Mouse (Mus musculus) adrenal gland, postnatal 10 days (tissue): ENCODE measurements around the gene Heg1. TPM values are rescaled to one million over a fixed set of nuclear protein-coding genes. Genes with fewer than 3 reads are reported as not detected.

ENCODE experiments used
- DNase-seq: peaks from one replicate; pipeline ENCODE4 v3.0.0; 2021; ENCODE audit warnings: mixed read lengths
- total RNA-seq, 2 experiments: library from RNA; stranded (reverse); gene quantifications; 2 replicates each; pipeline ENCODE4 v1.2.3; 2021

The Heg1 gene
- total RNA-seq, 2 experiments from 2014 or later = 83.8 to 95.3 TPM

GRCm38 (mm10) chr16:33676347-33677312 is 7.5 kb upstream of the Heg1 start:
- peak; percentile 74 for DNase-seq

DNA sequence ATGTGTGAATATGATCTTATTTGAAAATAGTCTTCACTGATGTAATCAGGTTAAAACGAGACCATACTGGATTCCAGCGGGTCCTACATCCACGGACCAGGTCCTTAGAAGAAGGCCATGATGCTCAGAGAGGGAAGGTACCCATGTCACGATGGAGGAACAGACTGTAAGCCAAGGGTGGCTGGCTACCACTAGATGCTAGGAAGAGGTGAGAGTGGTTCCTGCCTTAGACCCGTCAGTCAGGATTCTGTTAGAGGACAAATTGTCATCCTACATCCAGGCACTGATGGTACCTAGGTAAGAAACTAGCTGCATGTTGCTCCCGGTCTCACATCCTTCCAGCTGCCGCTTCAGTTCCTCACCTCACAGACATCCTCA is 6.9 kb upstream of the Heg1 start:
- no peak for DNase-seq

DNA sequence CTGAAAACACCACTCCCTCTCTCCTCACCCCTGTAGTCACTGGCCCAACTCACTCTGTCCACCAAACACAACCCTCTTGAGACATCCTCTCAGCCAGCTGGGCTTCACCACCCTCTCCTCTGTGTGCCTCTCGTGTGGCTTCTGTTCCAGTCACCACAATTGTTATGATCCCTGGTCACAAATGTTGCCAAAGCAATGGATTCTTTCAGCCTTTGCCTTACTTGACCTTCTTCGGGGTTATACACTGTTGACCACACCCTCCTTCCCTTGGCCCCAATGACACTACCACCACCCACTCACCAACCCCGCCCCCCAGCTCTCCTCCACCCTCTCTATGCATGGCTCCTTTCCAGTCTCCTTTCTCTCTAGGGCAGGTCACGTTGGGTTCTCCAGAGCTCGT is 6.3 kb upstream of the Heg1 start:
- DNase-seq = peak; percentile 75

- DNase-seq = no peak
These were observed 3.9 kb upstream of the Heg1 start for GRCm38 (mm10) chr16:33680271-33680670.

- no peak for DNase-seq
These were observed 3.4 kb upstream of the Heg1 start for GRCm38 (mm10) chr16:33680816-33681215.

DNA sequence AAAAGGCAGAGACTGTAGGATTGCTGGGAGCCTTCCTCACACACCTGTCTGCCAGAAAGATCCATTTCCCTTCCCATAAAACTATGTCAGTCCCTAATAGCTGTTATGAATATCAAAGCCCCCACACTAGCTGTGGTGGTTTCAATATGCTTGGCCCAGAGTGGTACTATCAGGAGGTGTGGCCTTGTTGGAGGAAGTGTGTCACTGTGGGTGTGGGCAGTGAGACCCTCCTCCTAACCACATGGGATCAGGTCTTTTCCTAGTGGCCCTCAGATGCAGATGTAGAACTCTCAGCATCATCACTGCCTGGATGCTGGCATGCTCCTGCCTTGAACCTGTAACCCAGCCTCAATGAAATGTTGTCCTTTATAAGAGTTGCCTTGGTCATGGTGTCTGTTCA is 2.5 kb upstream of the Heg1 start:
- no peak for DNase-seq

GRCm38 (mm10) chr16:33682651-33683050 is 1.5 kb upstream of the Heg1 start:
- no peak for DNase-seq

DNA sequence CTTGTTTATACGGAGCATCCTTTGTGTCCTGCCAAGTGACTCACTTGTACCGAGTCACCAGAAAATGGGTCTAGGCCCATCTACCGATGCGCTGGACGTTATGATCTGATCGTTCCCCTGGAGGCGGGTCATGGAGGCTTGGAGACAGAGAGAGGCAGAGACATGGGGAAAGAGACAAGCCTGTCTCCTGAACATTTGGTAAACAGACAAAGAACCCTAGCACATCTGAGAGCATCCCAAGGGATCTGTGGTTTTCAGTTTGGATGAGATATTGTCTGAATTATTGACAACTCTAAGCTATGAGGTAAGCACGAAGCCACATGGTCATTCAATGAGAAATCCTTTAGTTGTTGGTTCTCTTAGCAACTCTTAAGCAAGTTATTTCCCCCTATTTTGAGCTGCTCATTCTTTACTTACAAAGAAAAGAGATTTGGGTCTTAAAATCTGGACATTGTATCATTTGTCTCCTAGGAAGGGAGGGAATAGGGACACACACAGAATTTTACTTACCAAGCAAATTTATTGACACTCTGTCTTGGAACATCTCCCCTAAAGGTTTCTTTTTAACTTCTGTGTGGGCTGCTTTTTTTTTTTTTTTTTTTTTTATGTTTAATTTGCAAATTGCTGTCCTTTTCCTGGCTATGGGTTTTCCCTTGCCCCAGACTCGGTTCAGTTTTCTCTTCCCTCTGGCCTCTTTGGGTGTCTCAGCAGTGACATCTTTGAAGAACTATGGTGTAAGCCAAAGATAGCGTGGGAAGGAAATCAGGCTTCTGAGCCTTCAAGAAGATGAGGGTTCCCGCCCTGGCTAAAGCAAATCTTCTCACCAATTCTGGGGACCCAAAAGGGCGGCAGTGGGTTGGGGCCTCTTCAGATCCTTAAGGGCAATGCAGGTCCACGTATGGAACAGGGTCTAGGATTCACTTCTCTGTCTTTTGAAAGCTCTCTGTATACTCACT is 686 bp upstream of the Heg1 start:
- no peak for DNase-seq

DNA sequence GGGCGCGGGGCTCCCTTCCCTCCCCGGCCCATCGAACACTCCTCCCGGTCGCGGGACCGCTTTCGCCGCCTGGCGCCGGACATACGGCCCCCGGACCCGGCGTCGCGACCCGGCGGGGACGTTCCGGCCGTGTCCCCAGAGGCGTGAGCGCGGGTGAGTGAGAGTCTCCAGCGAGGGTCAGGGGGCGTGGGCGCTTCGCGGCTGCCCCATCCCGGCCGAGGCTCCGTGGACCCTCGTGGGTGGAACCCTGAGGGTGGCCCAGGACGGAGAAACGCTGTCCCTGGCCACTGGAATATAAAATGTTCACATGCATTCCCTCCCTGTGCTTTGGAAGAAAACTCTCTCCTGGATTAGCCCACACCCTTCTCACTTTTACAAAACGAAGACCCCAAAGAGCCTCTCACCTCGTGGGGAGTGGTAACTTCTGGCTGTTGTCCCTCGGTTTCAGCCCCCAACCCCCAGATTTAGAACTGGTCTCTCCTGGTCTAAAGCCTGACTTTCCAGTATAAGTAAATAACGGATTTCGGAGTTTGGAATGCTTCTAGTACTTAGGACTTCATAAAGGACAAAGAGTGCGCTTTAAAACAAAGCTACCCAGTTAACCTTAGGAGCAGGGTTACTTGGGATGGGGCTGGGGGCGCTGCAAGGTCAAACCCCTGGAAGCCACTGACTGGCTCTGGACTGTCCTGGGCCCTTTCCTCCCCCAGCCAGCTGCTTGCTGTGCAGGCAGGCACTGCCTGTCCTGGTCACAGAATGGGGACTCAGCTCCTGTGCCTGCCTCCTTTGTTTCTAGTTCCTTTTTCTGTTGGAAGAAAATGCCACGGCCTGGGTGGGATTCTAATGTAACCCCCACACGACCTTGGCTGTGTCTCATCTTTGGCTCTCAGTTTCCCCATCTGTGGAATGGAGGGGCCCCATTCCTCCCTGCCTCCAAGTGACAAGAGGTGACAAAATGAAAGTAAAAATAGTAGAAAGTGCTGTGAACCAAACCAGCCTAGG is 832 bp downstream of the Heg1 start:
- DNase-seq = peak; percentile 53

- DNase-seq = no peak
These were observed 1.9 kb downstream of the Heg1 start for GRCm38 (mm10) chr16:33686056-33686455.

GRCm38 (mm10) chr16:33687724-33688123 is 3.6 kb downstream of the Heg1 start:
- DNase-seq = no peak

DNA sequence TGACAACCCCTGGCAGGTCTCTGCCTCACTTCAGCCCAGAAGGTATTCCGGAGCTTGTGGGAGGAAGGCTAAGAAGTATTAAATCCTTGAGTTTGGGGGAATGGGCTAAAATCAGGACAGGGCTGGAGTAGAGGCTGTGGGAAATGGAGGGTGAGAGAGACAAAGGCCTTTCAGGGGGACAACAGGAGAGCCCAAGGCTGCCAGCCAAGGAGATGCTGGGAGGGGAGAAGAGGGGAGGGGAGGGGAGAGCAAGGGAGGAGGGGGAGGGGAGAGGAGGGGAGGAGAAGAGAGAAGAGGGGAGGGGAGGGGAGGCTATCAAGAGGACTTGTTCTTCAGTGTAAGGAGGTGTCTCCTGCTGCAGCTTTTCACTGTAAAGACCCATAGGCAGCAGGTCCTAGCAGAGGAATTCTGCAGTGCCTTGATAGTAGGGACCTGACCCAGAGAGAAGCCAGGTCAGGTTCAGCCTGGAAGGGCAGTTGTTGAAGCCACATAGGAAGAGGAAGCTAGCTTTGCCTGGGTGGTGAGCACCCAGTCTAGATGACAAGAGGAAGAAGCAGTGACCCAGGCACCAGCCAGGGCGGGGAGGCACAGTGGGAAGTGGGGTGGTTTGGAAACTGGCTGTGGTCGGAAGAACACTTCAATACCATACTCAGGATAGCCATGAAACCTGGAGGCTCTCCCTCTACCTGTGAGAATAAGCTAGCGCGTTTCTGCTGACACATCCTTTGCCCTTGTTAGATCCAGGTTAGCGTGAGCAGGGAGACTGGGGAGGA is 7.0 kb downstream of the Heg1 start:
- DNase-seq = no peak

DNA sequence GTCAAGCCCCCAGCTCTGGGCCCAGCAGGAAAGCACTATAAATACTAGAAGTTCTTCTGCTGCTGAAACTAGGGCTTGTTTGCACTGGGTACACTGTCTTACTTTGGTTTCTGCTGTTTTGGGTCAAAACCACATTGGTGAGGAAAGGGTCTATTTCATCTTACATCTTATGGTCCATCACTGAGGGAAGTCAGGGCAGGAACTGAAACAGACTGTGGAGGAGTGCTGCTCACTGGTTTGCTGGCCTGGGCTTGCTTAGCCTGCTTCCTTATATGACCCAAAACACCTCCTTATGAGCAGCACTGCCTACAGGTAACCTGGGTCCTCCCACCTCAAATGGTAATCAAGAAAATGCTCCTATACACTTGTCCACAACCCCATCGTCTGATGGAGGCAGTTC is 9.4 kb downstream of the Heg1 start:
- no peak for DNase-seq

DNA sequence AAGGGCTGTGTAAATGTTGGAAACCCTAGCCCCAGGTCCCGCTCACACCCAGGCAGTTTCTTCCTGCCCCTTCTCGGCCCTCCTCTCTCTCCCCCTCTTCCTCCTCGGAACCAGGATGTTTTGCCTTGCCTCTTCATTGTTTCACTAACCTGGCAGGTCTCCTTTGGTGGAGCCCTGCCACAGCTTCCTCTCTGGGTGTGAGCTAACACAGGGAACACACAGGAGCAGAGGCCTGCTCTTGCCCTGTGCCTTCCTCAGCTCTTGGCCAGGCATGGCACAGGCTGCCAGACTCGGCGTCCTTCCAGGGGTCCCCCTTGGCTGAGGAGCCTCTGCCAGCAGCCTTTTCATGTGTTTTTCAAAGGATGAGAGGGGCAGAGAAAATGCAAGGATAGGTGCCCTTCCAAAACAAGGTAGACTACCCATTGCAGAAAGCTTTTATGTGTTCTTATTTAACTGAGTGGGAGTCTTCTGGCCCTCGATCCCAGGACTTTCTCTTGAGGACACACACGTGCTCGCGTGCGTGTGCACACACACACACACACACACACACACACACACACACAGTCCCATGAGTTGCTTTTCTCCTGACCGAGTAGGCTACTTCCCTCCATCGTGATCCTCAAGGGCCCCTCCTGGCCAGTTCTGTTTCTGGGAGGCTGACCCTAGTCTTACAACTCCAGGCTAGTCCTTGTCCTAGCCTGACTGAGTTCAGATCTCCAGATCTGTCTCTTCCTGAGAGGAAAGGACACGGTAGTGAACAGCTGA is 12.8 kb downstream of the Heg1 start:
- peak; percentile 79 for DNase-seq

DNA sequence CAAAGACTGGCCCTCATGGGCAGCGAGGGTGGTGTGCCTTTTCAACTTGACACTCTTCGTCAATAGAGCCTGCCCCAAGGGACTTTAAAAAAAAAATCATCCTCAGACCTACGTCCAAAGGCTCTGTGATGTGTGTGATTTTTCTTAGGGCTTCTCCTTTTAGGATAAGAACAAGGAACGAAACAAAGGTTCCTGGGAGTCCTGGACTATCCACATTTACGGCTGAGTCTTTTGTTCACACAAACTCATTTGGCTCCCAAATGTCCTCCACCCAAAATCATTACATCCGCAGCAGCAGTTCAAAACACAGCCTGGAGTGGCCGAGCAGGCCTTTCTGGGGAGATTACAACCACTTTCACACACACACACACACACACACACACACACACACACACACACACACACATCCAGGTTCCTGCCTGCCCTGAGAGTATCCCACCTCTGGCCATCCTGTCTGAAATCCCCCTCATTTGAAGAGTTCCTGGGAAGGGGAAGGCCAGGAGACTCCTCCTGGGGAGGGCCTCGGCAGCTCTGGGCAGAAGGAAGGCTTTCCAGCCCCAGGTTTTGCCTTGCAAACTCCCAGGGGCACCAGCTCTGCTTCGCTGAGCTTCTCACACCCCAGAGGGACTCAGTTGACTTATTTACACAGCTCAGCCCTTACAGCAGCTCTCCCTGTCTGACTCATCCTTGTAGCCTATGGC is 13.6 kb downstream of the Heg1 start:
- DNase-seq = peak; percentile 47

DNA sequence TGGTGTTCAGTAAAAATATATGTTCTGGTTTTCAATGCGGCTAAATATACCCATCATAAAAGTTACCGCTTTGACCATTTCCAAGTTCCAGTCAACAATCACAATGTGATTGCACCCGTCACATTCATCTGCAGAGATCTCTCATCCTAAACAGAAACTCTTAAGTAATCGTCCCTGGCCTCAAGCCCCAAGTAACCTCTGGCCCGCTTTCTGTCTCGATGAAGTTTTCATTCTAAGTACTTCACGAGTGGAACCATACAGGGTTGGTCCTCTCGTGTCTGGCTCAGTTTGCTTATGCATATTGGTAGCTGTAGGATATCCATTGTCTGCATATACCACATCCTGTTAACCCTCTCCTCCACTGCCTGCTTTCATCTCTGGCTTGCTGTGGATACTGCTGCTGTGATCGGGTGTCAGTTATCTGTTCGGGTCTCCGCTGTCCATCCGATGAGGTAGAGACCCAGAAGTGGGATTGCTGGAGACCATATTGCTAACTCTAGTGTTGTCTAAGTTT is 14.2 kb downstream of the Heg1 start:
- no peak for DNase-seq

DNA sequence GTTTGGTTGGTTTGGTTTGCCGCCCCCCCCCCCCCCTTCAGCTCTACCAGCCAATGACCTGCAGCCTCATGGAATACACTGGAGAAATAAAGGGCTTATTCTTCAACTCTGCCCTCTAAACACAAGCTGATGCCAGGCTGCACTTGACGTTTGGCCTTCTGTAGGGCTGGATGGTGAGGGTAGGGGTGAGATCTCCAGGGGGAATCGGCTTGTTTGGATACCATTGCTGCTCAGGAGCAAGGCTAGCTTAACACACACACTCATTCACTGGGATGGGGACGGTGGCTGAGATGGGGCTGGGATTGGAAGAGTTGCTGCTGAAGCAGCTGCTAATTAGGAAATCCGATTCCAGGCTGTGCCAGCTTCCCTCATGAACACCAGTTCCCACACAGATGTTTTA is 16.4 kb downstream of the Heg1 start:
- no peak for DNase-seq

- DNase-seq = no peak
These were observed 17.7 kb downstream of the Heg1 start for GRCm38 (mm10) chr16:33701872-33702271.

DNA sequence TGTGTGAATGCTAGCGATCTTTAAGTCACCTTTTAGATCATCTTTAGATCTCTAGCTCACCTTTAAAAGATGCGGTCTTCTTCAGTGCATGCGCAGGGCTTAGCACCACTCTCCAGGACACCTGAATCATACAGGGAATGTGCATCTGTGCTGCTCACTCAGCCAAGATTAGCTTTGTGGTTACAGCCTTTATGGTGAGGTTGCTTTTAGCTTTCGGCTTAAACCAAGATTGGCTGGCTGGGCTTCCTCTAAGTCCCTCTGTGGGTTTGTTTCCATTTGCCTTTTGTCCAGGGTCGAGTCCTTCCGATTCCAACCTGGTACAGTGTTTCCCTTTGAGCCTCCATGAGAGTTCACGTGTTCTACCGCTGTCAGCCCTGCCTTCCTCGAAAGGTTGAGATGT is 20.1 kb downstream of the Heg1 start:
- DNase-seq = no peak
